Mouse (Mus musculus): ENCODE results near the gene Xlr5b.
"Not testable (repeated sequence)": the region's sequence is repeated elsewhere in the genome, so short reads cannot be mapped to it uniquely, and the experiment has no call there.

GRCm38 (mm10) chrX:73149350-73149749 is 754 bp downstream of the Xlr5b start, which contains the start of gene DXBay18:
- not testable (repeated sequence) for TF ChIP-seq CTCF (IDR thresholded peaks at IDR 0.05); POLR2A (IDR thresholded peaks at IDR 0.05; ENCODE audit: insufficient read depth, low read depth, low read length)
